Mouse (Mus musculus) liver, adult 2 months (tissue): ENCODE results near the gene Nup188. TPM values are rescaled to one million over a fixed set of nuclear protein-coding genes. Genes with fewer than 3 reads are reported as not detected.

ENCODE experiments used
- DNase-seq: peaks from one replicate; pipeline ENCODE4 v3.0.0-alpha.2; 2011; ENCODE audit warnings: low read depth, low spot score; ENCODE audit errors: extremely low read depth
- H3K27ac ChIP-seq: fragments of 200-500 bp; replicated peaks from 2 replicates; pipeline ENCODE4 v1.5.1; 2012; ENCODE audit warnings: low read depth, mild to moderate bottlenecking, control low read depth, inconsistent platforms, low read length; ENCODE audit not compliant: insufficient read depth
- H3K27me3 ChIP-seq: fragments of 200-500 bp; 2 replicates; pipeline ENCODE4 v1.6.1; 2012; ENCODE audit warnings: mild to moderate bottlenecking, moderate library complexity, low read length, inconsistent platforms; ENCODE audit not compliant: control insufficient read depth, insufficient read depth
- H3K36me3 ChIP-seq: fragments of 200-500 bp; 2 replicates; pipeline ENCODE4 v1.6.1; 2012; ENCODE audit warnings: low read length, inconsistent platforms; ENCODE audit not compliant: control insufficient read depth, insufficient read depth
- H3K4me1 ChIP-seq: fragments of 200-500 bp; 2 replicates; pipeline ENCODE4 v1.6.1; 2011; ENCODE audit warnings: low read length; ENCODE audit not compliant: control insufficient read depth, insufficient read depth
- H3K4me3 ChIP-seq: fragments of 200-500 bp; 2 replicates; pipeline ENCODE4 v1.5.1; 2011; ENCODE audit warnings: low read depth, mild to moderate bottlenecking, control low read depth, low read length, moderate library complexity; ENCODE audit not compliant: insufficient read depth
- H3K79me2 ChIP-seq: fragments of 200-500 bp; 2 replicates; pipeline ENCODE4 v1.6.1; 2012; ENCODE audit warnings: inconsistent platforms, mild to moderate bottlenecking, low read length, moderate library complexity; ENCODE audit not compliant: control insufficient read depth, insufficient read depth
- H3K9ac ChIP-seq: fragments of 200-500 bp; 2 replicates; pipeline ENCODE4 v1.6.1; 2012; ENCODE audit warnings: low read depth, mild to moderate bottlenecking, control low read depth, inconsistent platforms, low read length
- CTCF ChIP-seq: fragments of 200-500 bp; IDR thresholded peaks from 2 replicates; pipeline ENCODE4 v1.5.1; 2011; ENCODE audit warnings: low read depth, low read length, control low read depth
- POLR2A ChIP-seq: fragments of 200-500 bp; IDR thresholded peaks from 2 replicates; pipeline ENCODE4 v1.6.1; 2011; ENCODE audit warnings: low read length, control low read depth; ENCODE audit not compliant: insufficient read depth; ENCODE audit errors: extremely low read depth
- WGBS: fragments of 180-500 bp; shearing (Covaris S2); methylation state at CpG from one replicate; pipeline ENCODE4 v1.1.7; 2018; 5-methylcytosine and 5-hydroxymethylcytosine counted together
- polyA plus RNA-seq: library from polyadenylated mRNA; depleted of rRNA; stranded (reverse); fragments of >200 nt; gene quantifications from 2 replicates; pipeline ENCODE4 v1.2.3, GENCODE M21; 2012
- total RNA-seq: library from RNA; depleted of rRNA; stranded (reverse); fragments of >200 nt; gene quantifications from 2 replicates; pipeline ENCODE4 v1.2.3, GENCODE M21; 2014

Gene Nup188
- total and polyA plus RNA-seq, 2 experiments, result 4.1 to 9.6 TPM

GRCm38 (mm10) chr2:30356266-30356665 is 70.1 kb downstream of the Nup188 start:
- TF ChIP-seq POLR2A (no peak), CTCF (no peak)
- 71% methylated on average over 4 of the region's 4 CpGs for WGBS
- no peak overlapping the region for H3K27ac ChIP-seq
- no peak overlapping the region for H3K9ac ChIP-seq
- no peaks in the 10 kb centered on the region for H3K27me3 ChIP-seq
- H3K79me2 ChIP-seq, result peaks cover 5% of the 10 kb centered on the region; the same call in 1 of the 2 replicates
- H3K4me1 ChIP-seq, result peaks cover 7% of the 10 kb centered on the region; the same call in 1 of the 2 replicates
- no peak overlapping the region for H3K4me3 ChIP-seq
- H3K36me3 ChIP-seq, result peaks cover 2% of the 10 kb centered on the region; the same call in 1 of the 2 replicates
- no peak for DNase-seq

DNA sequence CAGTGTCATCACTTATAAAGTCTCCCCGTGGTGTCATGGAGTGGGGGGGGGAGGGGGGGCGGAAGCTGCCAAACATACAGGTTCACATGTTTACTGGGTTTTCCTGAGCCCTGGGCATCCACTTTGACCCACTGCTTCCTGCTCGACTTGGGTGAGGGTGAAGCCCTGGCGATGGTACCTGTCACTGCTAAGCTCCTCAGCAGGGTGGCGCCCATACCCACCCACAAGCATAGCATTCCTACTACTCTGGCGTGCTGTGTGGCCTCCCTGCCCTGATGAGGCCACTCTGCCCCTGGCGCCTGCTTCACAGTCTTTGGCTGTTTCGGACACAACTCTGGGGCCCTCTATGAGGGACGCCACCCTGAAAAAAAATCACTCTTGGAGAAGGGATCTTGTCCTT is 70.7 kb downstream of the Nup188 start:
- no peak for DNase-seq
- H3K27ac ChIP-seq, result no peak overlapping the region
- peaks cover 7% of the 10 kb centered on the region; the same call in 1 of the 2 replicates for H3K4me1 ChIP-seq
- peaks cover 5% of the 10 kb centered on the region; the same call in 1 of the 2 replicates for H3K79me2 ChIP-seq
- H3K36me3 ChIP-seq, result peaks cover 2% of the 10 kb centered on the region; the same call in 1 of the 2 replicates
- H3K4me3 ChIP-seq, result no peak overlapping the region
- 78% methylated on average over 9 of the region's 9 CpGs for WGBS
- no peak for TF ChIP-seq POLR2A
- TF ChIP-seq CTCF, result no peak
- no peak overlapping the region for H3K9ac ChIP-seq
- H3K27me3 ChIP-seq, result no peaks in the 10 kb centered on the region

DNA sequence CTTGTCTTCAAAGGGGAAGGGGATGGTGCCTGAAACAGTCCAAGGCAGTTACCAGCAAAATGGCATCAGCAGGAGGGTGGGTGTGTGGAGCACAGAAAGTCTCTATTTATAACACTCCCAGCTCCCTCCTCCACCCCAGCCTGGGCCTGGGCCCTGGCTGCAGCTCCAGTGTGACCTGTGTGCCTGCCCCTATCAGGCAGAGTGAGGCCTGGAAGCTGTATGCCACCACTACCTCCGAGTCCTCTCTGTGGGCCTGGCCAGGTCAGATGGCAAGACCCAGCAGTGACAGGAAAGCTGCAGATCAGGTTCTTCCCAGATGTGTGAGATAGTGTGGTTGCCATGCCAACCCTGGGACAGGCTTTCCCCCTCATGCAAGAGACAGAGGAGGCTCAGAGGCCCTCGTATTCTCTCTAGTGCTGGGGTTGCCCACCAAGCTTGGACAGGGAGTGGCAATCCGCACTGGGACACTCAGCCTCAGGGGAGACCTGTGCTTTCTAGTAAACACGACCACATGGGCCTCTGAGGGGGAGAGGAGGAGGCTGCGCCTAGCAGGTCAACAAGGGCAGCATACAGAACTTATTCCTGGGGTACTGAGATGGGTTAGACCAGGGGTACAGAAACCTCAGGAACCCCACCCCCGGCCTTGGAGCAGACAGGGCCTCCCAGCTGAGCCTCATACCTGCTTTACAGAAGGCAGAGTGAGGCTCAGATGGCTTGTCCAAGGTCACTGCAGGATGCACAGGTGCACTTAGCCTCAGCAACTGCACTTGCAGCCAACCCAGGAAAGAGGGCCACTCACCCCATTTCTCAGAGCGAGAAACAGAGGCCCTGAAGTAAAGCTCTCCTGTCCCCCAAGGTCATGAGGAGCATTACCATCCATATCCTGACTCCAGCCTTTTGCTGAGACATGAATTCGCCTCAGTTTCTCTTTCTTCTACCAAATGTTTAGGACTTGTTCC is 71.6 kb downstream of the Nup188 start:
- 64% methylated on average over 8 of the region's 8 CpGs for WGBS

DNA sequence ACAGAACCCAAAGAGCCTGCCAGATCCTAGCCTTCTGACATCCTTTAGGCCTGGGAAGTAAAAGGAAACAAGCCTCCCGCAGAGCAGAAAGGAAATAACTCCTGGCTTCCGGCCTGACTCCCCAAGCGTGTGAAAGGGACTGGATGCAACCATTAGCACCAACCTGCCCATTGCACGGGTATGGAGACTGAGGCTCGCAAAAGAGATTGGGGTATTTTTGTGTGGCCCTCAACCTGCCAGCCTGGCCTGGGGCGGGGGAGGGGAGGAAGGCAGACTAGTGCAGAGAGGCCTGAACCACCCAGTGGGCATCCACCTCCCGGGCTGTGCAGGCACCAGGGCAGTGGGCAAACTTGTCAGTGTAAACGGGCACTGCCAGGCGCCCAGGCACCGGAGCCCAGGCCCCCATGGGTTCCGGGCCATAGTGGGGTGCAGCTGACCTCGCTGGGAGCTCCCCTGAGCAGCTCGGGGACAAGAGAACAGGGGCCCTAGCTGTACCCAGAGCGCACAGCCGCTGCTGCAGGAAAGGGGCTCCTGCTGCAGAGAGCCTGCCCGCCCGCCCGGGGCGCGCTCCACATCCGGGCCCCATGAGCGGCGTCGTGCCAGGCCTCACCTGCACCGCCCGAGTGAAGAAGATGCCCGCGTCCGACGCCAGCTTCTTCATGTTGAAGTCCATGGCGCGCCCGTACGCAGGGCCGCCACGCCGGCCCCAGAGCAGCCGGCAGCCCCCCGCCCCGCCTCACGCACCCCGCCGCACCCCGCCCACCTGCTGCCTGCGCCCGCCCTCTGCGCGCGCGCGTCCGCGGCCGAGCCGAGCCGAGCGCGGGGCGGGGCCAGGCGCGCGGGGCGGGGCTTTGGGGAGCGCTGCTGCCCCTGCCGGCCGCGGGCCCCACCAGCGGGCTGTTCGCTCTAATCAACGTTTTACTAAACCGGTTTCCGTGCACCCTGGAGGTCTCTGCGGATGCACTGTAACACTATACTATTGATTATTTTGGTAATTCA is 72.6 kb downstream of the Nup188 start, which contains the start of gene Sh3glb2:
Gene Sh3glb2, minus strand, starts transcription at position 805 of the 999 bp plus-strand sequence.
- 5% methylated on average over 73 of the region's 73 CpGs for WGBS
- Histone ChIP-seq H3K79me2 (peaks cover 5% of the 10 kb centered on the region; the same call in 1 of the 2 replicates), H3K27me3 (no peaks in the 10 kb centered on the region)

More for the DNA sequence above, 71.6 kb downstream of the Nup188 start:
- peaks cover 2% of the 10 kb centered on the region; the same call in 1 of the 2 replicates for H3K36me3 ChIP-seq
- H3K79me2 ChIP-seq, result peaks cover 5% of the 10 kb centered on the region; the same call in 1 of the 2 replicates
- DNase-seq, result no peak
- no peaks in the 10 kb centered on the region for H3K27me3 ChIP-seq
- H3K9ac ChIP-seq, result no peak overlapping the region
- TF ChIP-seq POLR2A (no peak), CTCF (no peak)
- peak overlapping the region; percentile 92; the same call in 1 of the 2 replicates for H3K4me3 ChIP-seq
- peaks cover 7% of the 10 kb centered on the region; the same call in 1 of the 2 replicates for H3K4me1 ChIP-seq
- H3K27ac ChIP-seq, result no peak overlapping the region

GRCm38 (mm10) chr2:30360626-30361025 is 74.4 kb downstream of the Nup188 start:
- H3K9ac ChIP-seq, result no peak overlapping the region
- H3K27me3 ChIP-seq, result no peaks in the 10 kb centered on the region
- no peak for DNase-seq
- H3K4me3 ChIP-seq, result no peak overlapping the region
- no peak overlapping the region for H3K27ac ChIP-seq
- peaks cover 8% of the 10 kb centered on the region; the same call in 1 of the 2 replicates for H3K79me2 ChIP-seq
- no peaks in the 10 kb centered on the region for H3K36me3 ChIP-seq
- peaks cover 9% of the 10 kb centered on the region; the same call in 1 of the 2 replicates for H3K4me1 ChIP-seq
- 86% methylated on average over 10 of the region's 10 CpGs for WGBS
- no peak for TF ChIP-seq POLR2A
- no peak for TF ChIP-seq CTCF

More for the DNA sequence above, 72.6 kb downstream of the Nup188 start, which contains the start of gene Sh3glb2:
- Histone ChIP-seq H3K9ac (peak within 1 kb of the TSS; percentile 94), H3K4me3 (peak within 1 kb of the TSS; percentile 92), H3K4me1 (peaks cover 7% of the 10 kb centered on the region; the same call in 1 of the 2 replicates), H3K36me3 (no peaks in the 10 kb centered on the region), H3K27ac (peak within 1 kb of the TSS; percentile 52)
- 0 out of 2 replicates have a peak, but pooled peaks have one; percentile 28 for TF ChIP-seq POLR2A
- peak; percentile 64 for TF ChIP-seq CTCF
- no peak for DNase-seq
